Mouse (Mus musculus) liver, postnatal 0 days (tissue): ENCODE results near the gene Hcls1.
A peak's percentile ranks its signal among the peaks of the same experiment; 100 is the strongest.

Experiments
- CTCF ChIP-seq: sonication (generic); IDR thresholded peaks from 2 replicates; pipeline ENCODE4 v1.5.1; 2016; ENCODE audit warnings: antibody characterized with exemption, low read depth
- EP300 ChIP-seq: IDR thresholded peaks from 2 replicates; pipeline ENCODE4 v1.6.1; 2016; ENCODE audit warnings: antibody characterized with exemption, low read depth, mild to moderate bottlenecking

- peak; percentile 96 for TF ChIP-seq EP300
- peak; percentile 19; the same call in 1 of the 2 replicates for TF ChIP-seq CTCF
These were observed 44.2 kb upstream of the Hcls1 start for GRCm38 (mm10) chr16:36890559-36890958.
